Mouse (Mus musculus) C2C12 (cell line): ENCODE measurements around the gene Ercc5.

Experiments used
- CTCF ChIP-seq: IDR thresholded peaks from one replicate; pipeline ENCODE4 v1.5.1; 2011; ENCODE audit not compliant: control insufficient read depth, insufficient read depth, insufficient read length
- MAX ChIP-seq: IDR thresholded peaks from one replicate; pipeline ENCODE4 v1.6.1; 2011; ENCODE audit warnings: mild to moderate bottlenecking, control low read depth
- MYOD1 ChIP-seq: IDR thresholded peaks from one replicate; pipeline ENCODE4 v1.6.1; 2011; ENCODE audit warnings: low read depth; ENCODE audit not compliant: control insufficient read depth, insufficient read length

GRCm38 (mm10) chr1:44167859-44168383, 20.4 kb downstream of the Ercc5 start:
- TF ChIP-seq CTCF (no peak), MYOD1 (no peak), MAX (no peak)
